Mouse (Mus musculus): Measurements from ENCODE around the gene Zfp366. TPM values are rescaled to one million over a fixed set of nuclear protein-coding genes. Genes with fewer than 3 reads are reported as not detected.

Gene Zfp366
- polyA plus RNA-seq, 1 experiment from 2014 or later = 0.75 TPM

- Histone ChIP-seq H3K9me3 (ENCODE audit: control insufficient read depth, low read length) (no peaks in the 10 kb centered on the region), H3K27me3 (ENCODE audit: control insufficient read depth, insufficient read depth, low read length) (no peaks in the 10 kb centered on the region), H3K4me1 (ENCODE audit: control insufficient read depth, insufficient read depth, low read length) (peaks cover 12% of the 10 kb centered on the region), H3K36me3 (ENCODE audit: control insufficient read depth, insufficient read depth, low read length) (no peaks in the 10 kb centered on the region), H3K4me2 (no peak overlapping the region), H3K9ac (ENCODE audit: low read length) (no peak overlapping the region), H3K27ac (ENCODE audit: low read depth, low read length) (no peak overlapping the region), H3K4me3 (ENCODE audit: low read depth, low read length) (no peak overlapping the region)
- DNase-seq (ENCODE audit: low spot score, missing footprints) (peak; percentile 85), ATAC-seq (ENCODE audit: low FRiP score) (0 out of 2 replicates have a peak, but pooled peaks have one; percentile 11)
- WGBS = 64% methylated on average over 10 of the region's 10 CpGs
These were observed 53.9 kb downstream of the Zfp366 start for GRCm38 (mm10) chr13:99238217-99239160.

GRCm38 (mm10) chr13:99239161-99239530 lies 54.5 kb downstream of the Zfp366 start:
- H3K36me3 ChIP-seq (ENCODE audit: control insufficient read depth, insufficient read depth, low read length) = no peaks in the 10 kb centered on the region
- H3K9ac ChIP-seq (ENCODE audit: low read length) = no peak overlapping the region
- no peak overlapping the region for H3K27ac ChIP-seq (ENCODE audit: low read depth, low read length)
- H3K9me3 ChIP-seq (ENCODE audit: control insufficient read depth, low read length) = no peaks in the 10 kb centered on the region
- ATAC-seq (ENCODE audit: low FRiP score) (0 out of 2 replicates have a peak, but pooled peaks have one; percentile 22), DNase-seq (ENCODE audit: low spot score, missing footprints) (peak; percentile 91)
- no peaks in the 10 kb centered on the region for H3K27me3 ChIP-seq (ENCODE audit: control insufficient read depth, insufficient read depth, low read length)
- peaks cover 12% of the 10 kb centered on the region for H3K4me1 ChIP-seq (ENCODE audit: control insufficient read depth, insufficient read depth, low read length)
- H3K4me3 ChIP-seq (ENCODE audit: low read depth, low read length) = no peak overlapping the region
- 28% methylated on average over 7 of the region's 7 CpGs for WGBS
- no peak overlapping the region for H3K4me2 ChIP-seq

- no peaks in the 10 kb centered on the region for H3K27me3 ChIP-seq (ENCODE audit: control insufficient read depth, insufficient read depth, low read length)
- no peak overlapping the region for H3K9ac ChIP-seq (ENCODE audit: low read length)
- H3K4me1 ChIP-seq (ENCODE audit: control insufficient read depth, insufficient read depth, low read length) = peaks cover 12% of the 10 kb centered on the region
- DNase-seq (ENCODE audit: low spot score, missing footprints) = peak; percentile 88
- no peaks in the 10 kb centered on the region for H3K36me3 ChIP-seq (ENCODE audit: control insufficient read depth, insufficient read depth, low read length)
- ATAC-seq (ENCODE audit: low FRiP score) = no peak
- 23% methylated on average over 6 of the region's 6 CpGs for WGBS
- no peaks in the 10 kb centered on the region for H3K9me3 ChIP-seq (ENCODE audit: control insufficient read depth, low read length)
- no peak overlapping the region for H3K27ac ChIP-seq (ENCODE audit: low read depth, low read length)
- H3K4me3 ChIP-seq (ENCODE audit: low read depth, low read length) = no peak overlapping the region
- no peak overlapping the region for H3K4me2 ChIP-seq
These were observed 55.1 kb downstream of the Zfp366 start for GRCm38 (mm10) chr13:99239741-99240140.

DNA sequence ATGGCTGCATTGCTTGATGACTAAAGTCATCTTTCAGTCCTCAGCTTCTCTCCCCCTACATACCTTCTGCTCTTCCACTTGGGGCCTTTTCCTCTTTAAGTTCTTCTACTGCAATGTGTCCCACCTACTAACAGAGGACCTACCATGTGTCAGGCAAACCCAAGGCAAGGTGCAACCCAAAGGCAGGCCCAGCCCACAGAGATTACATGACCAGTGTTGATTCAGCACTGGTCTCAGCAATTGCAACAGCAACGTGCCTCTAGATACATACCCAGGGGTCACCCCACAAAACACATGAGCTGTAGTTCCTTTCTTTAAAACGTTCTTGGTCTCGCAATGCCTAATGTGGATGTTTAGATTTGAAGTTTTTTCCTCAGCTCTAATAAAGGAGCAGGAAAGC lies 57.4 kb downstream of the Zfp366 start:
- ATAC-seq (ENCODE audit: low FRiP score) = no peak
- Histone ChIP-seq H3K4me1 (ENCODE audit: control insufficient read depth, insufficient read depth, low read length) (peaks cover 12% of the 10 kb centered on the region), H3K27ac (ENCODE audit: low read depth, low read length) (no peak overlapping the region), H3K4me2 (no peak overlapping the region), H3K9me3 (ENCODE audit: control insufficient read depth, low read length) (no peaks in the 10 kb centered on the region), H3K4me3 (ENCODE audit: low read depth, low read length) (no peak overlapping the region), H3K27me3 (ENCODE audit: control insufficient read depth, insufficient read depth, low read length) (no peaks in the 10 kb centered on the region), H3K9ac (ENCODE audit: low read length) (no peak overlapping the region), H3K36me3 (ENCODE audit: control insufficient read depth, insufficient read depth, low read length) (no peaks in the 10 kb centered on the region)
- WGBS = 83% methylated on average over 3 of the region's 3 CpGs
- no peak for DNase-seq (ENCODE audit: low spot score, missing footprints)

- H3K4me1 ChIP-seq (ENCODE audit: control insufficient read depth, insufficient read depth, low read length) = peaks cover 12% of the 10 kb centered on the region
- no peak overlapping the region for H3K9ac ChIP-seq (ENCODE audit: low read length)
- no peak overlapping the region for H3K4me3 ChIP-seq (ENCODE audit: low read depth, low read length)
- H3K36me3 ChIP-seq (ENCODE audit: control insufficient read depth, insufficient read depth, low read length) = no peaks in the 10 kb centered on the region
- DNase-seq (ENCODE audit: low spot score, missing footprints) (no peak), ATAC-seq (ENCODE audit: low FRiP score) (no peak)
- no peaks in the 10 kb centered on the region for H3K9me3 ChIP-seq (ENCODE audit: control insufficient read depth, low read length)
- no peaks in the 10 kb centered on the region for H3K27me3 ChIP-seq (ENCODE audit: control insufficient read depth, insufficient read depth, low read length)
- H3K4me2 ChIP-seq = no peak overlapping the region
- WGBS = 76% methylated on average over 4 of the region's 4 CpGs
- no peak overlapping the region for H3K27ac ChIP-seq (ENCODE audit: low read depth, low read length)
These were observed 58.3 kb downstream of the Zfp366 start for GRCm38 (mm10) chr13:99242895-99243294.

DNA sequence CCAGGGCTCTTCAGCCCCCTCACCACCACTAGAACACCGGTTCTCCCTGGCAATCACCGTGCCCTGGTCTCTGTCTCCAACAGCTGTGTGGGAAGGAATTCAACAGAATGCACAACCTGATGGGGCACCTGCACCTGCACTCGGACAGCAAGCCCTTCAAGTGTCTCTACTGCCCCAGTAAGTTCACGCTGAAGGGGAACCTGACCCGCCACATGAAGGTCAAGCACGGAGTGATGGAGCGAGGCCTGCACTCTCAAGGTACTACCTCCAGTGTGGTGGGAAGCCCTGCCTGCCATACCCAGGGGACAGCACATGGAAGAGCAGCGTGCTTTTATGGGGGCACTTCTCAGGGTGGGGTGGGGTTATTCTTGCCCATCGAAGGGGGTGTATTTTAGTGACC lies 59.2 kb downstream of the Zfp366 start:
- H3K27ac ChIP-seq (ENCODE audit: low read depth, low read length) = no peak overlapping the region
- H3K27me3 ChIP-seq (ENCODE audit: control insufficient read depth, insufficient read depth, low read length) = no peaks in the 10 kb centered on the region
- DNase-seq (ENCODE audit: low spot score, missing footprints) (peak; percentile 56), ATAC-seq (ENCODE audit: low FRiP score) (no peak)
- H3K36me3 ChIP-seq (ENCODE audit: control insufficient read depth, insufficient read depth, low read length) = no peaks in the 10 kb centered on the region
- H3K4me1 ChIP-seq (ENCODE audit: control insufficient read depth, insufficient read depth, low read length) = peaks cover 9% of the 10 kb centered on the region
- 89% methylated on average over 9 of the region's 9 CpGs for WGBS
- no peak overlapping the region for H3K9ac ChIP-seq (ENCODE audit: low read length)
- H3K9me3 ChIP-seq (ENCODE audit: control insufficient read depth, low read length) = no peaks in the 10 kb centered on the region
- no peak overlapping the region for H3K4me3 ChIP-seq (ENCODE audit: low read depth, low read length)
- H3K4me2 ChIP-seq = no peak overlapping the region

DNA sequence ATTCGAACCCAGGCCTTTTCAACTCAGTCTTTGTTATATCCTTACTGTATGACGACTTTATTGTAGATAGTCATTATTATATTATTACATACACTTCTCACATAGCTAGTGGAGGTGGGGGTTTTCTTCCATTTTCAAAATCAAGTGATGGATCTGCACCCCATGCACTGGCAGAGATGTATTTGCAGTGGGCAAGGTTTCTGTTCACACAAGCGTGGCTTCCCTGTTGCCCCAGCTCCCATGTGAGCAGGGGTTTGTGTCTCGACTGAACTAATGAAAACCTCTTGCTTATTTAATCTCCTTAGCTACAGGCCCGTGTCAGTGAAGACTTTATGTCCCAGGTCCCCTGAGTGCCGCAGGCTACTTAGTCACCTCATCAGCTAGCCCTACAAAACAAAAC lies 59.8 kb downstream of the Zfp366 start:
- no peak overlapping the region for H3K9ac ChIP-seq (ENCODE audit: low read length)
- peaks cover 3% of the 10 kb centered on the region; the same call in 1 of the 2 replicates for H3K4me1 ChIP-seq (ENCODE audit: control insufficient read depth, insufficient read depth, low read length)
- no peak overlapping the region for H3K4me2 ChIP-seq
- ATAC-seq (ENCODE audit: low FRiP score) (no peak), DNase-seq (ENCODE audit: low spot score, missing footprints) (peak; percentile 84)
- H3K4me3 ChIP-seq (ENCODE audit: low read depth, low read length) = no peak overlapping the region
- H3K9me3 ChIP-seq (ENCODE audit: control insufficient read depth, low read length) = no peaks in the 10 kb centered on the region
- H3K27me3 ChIP-seq (ENCODE audit: control insufficient read depth, insufficient read depth, low read length) = no peaks in the 10 kb centered on the region
- 36% methylated on average over 6 of the region's 6 CpGs for WGBS
- H3K36me3 ChIP-seq (ENCODE audit: control insufficient read depth, insufficient read depth, low read length) = no peaks in the 10 kb centered on the region
- H3K27ac ChIP-seq (ENCODE audit: low read depth, low read length) = no peak overlapping the region

GRCm38 (mm10) chr13:99244896-99245295 lies 60.3 kb downstream of the Zfp366 start:
- no peaks in the 10 kb centered on the region for H3K27me3 ChIP-seq (ENCODE audit: control insufficient read depth, insufficient read depth, low read length)
- no peaks in the 10 kb centered on the region; the same call in 1 of the 2 replicates for H3K4me1 ChIP-seq (ENCODE audit: control insufficient read depth, insufficient read depth, low read length)
- no peak overlapping the region for H3K9ac ChIP-seq (ENCODE audit: low read length)
- no peak overlapping the region for H3K4me2 ChIP-seq
- no peaks in the 10 kb centered on the region for H3K9me3 ChIP-seq (ENCODE audit: control insufficient read depth, low read length)
- no peak overlapping the region for H3K4me3 ChIP-seq (ENCODE audit: low read depth, low read length)
- no peak overlapping the region for H3K27ac ChIP-seq (ENCODE audit: low read depth, low read length)
- no peak for ATAC-seq (ENCODE audit: low FRiP score)
- peak; percentile 86 for DNase-seq (ENCODE audit: low spot score, missing footprints)
- WGBS = 19% methylated on average over 3 of the region's 3 CpGs
- H3K36me3 ChIP-seq (ENCODE audit: control insufficient read depth, insufficient read depth, low read length) = no peaks in the 10 kb centered on the region

DNA sequence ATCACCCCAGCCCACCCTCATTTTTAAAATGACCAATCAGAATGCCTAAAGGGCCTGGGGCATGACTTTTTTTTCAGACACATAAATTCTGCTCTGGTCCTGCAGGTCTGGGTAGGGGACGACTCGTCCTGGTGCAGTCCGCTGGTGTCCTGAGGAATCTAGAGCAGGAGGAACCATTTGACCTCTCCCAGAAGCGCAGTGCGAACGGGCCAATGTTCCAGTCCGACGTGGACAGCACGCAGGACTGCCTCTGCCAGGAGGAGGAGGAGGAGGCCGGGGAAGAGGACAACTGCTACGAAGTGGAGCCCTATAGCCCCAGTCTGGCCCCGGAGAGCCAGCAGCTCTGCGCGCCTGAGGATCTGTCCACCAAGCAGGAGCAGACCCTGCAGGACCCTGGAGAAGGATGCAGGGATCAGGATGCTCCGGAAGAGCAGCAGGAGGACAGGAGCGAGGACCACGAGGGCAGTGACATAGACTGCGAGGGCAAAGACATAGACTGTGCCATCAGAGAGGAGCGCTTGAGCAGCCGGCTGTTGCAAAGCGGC lies 61.4 kb downstream of the Zfp366 start:
- ATAC-seq (ENCODE audit: low FRiP score) = no peak
- no peaks in the 10 kb centered on the region for H3K36me3 ChIP-seq (ENCODE audit: control insufficient read depth, insufficient read depth, low read length)
- H3K4me2 ChIP-seq = no peak overlapping the region
- WGBS = 87% methylated on average over 21 of the region's 21 CpGs
- H3K9ac ChIP-seq (ENCODE audit: low read length) = no peak overlapping the region
- H3K27me3 ChIP-seq (ENCODE audit: control insufficient read depth, insufficient read depth, low read length) = no peaks in the 10 kb centered on the region
- no peaks in the 10 kb centered on the region for H3K9me3 ChIP-seq (ENCODE audit: control insufficient read depth, low read length)
- no peak overlapping the region for H3K4me3 ChIP-seq (ENCODE audit: low read depth, low read length)
- DNase-seq (ENCODE audit: low spot score, missing footprints) = peak; percentile 77
- H3K4me1 ChIP-seq (ENCODE audit: control insufficient read depth, insufficient read depth, low read length) = no peaks in the 10 kb centered on the region
- H3K27ac ChIP-seq (ENCODE audit: low read depth, low read length) = no peak overlapping the region
